Mouse (Mus musculus) heart, adult 2 months (tissue): ENCODE data around the gene Plekhh3.

Experiments
- CTCF ChIP-seq: fragments of 200-600 bp; IDR thresholded peaks from 2 replicates; pipeline ENCODE4 v1.8.1; 2022; ENCODE audit warnings: antibody characterized with exemption, mild to moderate bottlenecking, moderate library complexity
- EP300 ChIP-seq: fragments of 200-500 bp; IDR thresholded peaks from 2 replicates; pipeline ENCODE4 v1.6.1; 2011; ENCODE audit warnings: low read depth, low read length, control low read depth; ENCODE audit not compliant: insufficient read depth
- POLR2A ChIP-seq: fragments of 200-500 bp; IDR thresholded peaks from 2 replicates; pipeline ENCODE4 v1.6.1; 2011; ENCODE audit warnings: mild to moderate bottlenecking, low read depth, low read length, control low read depth; ENCODE audit not compliant: insufficient read depth

GRCm38 (mm10) chr11:101140164-101140819 is 30.9 kb downstream of the Plekhh3 start:
- TF ChIP-seq CTCF (no peak), EP300 (no peak), POLR2A (no peak)
